Mouse (Mus musculus) stomach, embryonic 16.5 days (tissue): ENCODE measurements around the gene Ccdc169. TPM values are rescaled to one million over a fixed set of nuclear protein-coding genes. Genes with fewer than 3 reads are reported as not detected.
"Not testable (repeated sequence)": the region's sequence is repeated elsewhere in the genome, so short reads cannot be mapped to it uniquely, and the experiment has no call there.

Experiments
- ATAC-seq: fragments of 200-750 bp; cut with Nextera tagmentation; 2 replicates; pipeline ENCODE4 v1.8.0; 2017; ENCODE audit warnings: moderate number of reproducible peaks, moderate TSS enrichment; ENCODE audit not compliant: insufficient read depth, low FRiP score
- H3K27ac ChIP-seq: fragments of 300-500 bp; sonication (generic); 2 replicates; pipeline ENCODE4 v1.5.1; 2014; ENCODE audit warnings: low read length
- H3K27me3 ChIP-seq: fragments of 300-500 bp; sonication (generic); 2 replicates; pipeline ENCODE4 v1.6.1; 2014; ENCODE audit warnings: low read length, control low read depth, mixed read lengths; ENCODE audit not compliant: control insufficient read depth, insufficient read depth
- H3K36me3 ChIP-seq: fragments of 300-500 bp; sonication (generic); 2 replicates; pipeline ENCODE4 v1.6.1; 2014; ENCODE audit warnings: low read length; ENCODE audit not compliant: control insufficient read depth, insufficient read depth
- H3K4me1 ChIP-seq: fragments of 300-500 bp; sonication (generic); 2 replicates; pipeline ENCODE4 v1.6.1; 2014; ENCODE audit warnings: low read length, control low read depth, mixed read lengths; ENCODE audit not compliant: control insufficient read depth, insufficient read depth
- H3K4me2 ChIP-seq: fragments of 300-500 bp; sonication (generic); 2 replicates; pipeline ENCODE4 v1.6.1; 2014; ENCODE audit warnings: low read depth, low read length, mixed read lengths
- H3K4me3 ChIP-seq: fragments of 300-500 bp; sonication (generic); replicated peaks from 2 replicates; pipeline ENCODE4 v1.5.1; 2014; ENCODE audit warnings: mild to moderate bottlenecking, low read length
- H3K9ac ChIP-seq: fragments of 300-500 bp; sonication (generic); 2 replicates; pipeline ENCODE4 v1.6.1; 2014; ENCODE audit warnings: low read length
- H3K9me3 ChIP-seq: fragments of 300-500 bp; sonication (generic); replicated peaks from 2 replicates; pipeline ENCODE4 v1.6.1; 2016; ENCODE audit warnings: low read length, control low read depth; ENCODE audit not compliant: control insufficient read depth
- WGBS: fragments of 180-500 bp; shearing (Covaris S2); extraction: QIAGEN DNeasy Blood & Tissue Kit; methylation state at CpG from one replicate; pipeline ENCODE4 v1.1.7; 2014; 5-methylcytosine and 5-hydroxymethylcytosine counted together
- polyA plus RNA-seq: library from polyadenylated mRNA; unstranded; fragments of >200 nt; fragmentation: Nextera tagmentation; extraction: Ambion mirVana; gene quantifications from 2 replicates; pipeline ENCODE4 v1.2.1, GENCODE M21; 2015

Gene Ccdc169
- polyA plus RNA-seq, 1 experiment from 2014 or later: not detected

DNA sequence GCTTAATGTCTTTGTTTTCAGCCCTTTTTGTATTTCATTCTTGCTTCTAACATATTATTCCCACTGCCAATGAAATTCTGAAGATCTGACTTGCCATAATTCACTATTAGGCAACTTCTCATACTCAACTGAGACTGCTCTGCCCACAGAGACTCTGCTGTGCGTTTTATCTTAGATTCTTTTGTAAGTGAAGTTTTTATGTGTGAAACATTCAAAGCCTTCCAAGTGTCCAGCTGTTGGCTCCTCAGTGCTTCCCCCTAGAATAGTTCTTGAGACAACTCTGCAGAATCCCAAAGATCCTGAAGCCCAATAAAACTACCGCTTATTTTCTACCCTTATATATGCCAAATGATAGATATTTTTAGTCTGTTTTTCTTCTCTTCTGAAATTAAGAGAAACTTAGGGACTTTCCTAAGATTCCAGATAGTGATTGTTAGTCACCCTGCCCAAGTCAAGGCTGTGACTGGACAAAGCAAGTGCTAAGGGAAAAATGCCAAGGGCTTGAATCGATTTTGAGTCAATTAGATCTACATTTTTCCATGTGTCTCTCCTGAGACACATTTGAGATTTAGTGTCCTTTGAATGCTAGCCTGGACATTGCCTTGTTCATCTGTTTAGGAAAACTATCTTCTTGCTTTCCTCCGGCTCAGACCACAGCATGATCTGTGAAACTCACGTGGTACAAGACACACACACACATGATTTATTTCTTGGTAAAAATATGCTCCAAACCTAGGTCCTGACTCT, 58.6 kb downstream of the Ccdc169 start:
- WGBS: 65% methylated on average over 5 of the region's 5 CpGs
- no peaks in the 10 kb centered on the region for H3K27me3 ChIP-seq
- no peak overlapping the region for H3K27ac ChIP-seq
- no peak for ATAC-seq
- no peak overlapping the region for H3K4me3 ChIP-seq
- no peaks in the 10 kb centered on the region for H3K9me3 ChIP-seq
- H3K9ac ChIP-seq: no peak overlapping the region
- H3K4me2 ChIP-seq: no peak overlapping the region
- H3K4me1 ChIP-seq: no peaks in the 10 kb centered on the region
- H3K36me3 ChIP-seq: no peaks in the 10 kb centered on the region

DNA sequence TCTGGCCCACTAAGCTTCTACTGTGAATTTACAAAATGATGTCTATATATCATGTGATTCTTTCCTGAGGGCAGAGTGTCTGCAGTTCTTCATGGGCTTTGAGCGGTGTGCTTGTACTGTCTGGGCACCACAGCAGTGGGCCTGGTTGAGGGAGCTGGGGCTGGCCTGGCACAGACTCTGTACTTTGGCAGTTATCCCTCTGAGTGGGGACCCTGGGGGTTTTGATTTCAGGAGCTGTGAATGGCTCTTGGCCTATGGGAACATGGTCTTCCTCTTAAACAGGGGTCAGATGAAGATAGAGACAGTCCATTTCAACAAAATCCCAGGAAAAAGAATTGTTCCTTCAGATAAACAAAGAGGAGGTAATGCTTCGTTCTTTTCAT, 59.2 kb downstream of the Ccdc169 start:
- no peaks in the 10 kb centered on the region for H3K9me3 ChIP-seq
- no peak overlapping the region for H3K9ac ChIP-seq
- no peak for ATAC-seq
- 63% methylated on average over 2 of the region's 2 CpGs for WGBS
- no peaks in the 10 kb centered on the region for H3K4me1 ChIP-seq
- H3K27me3 ChIP-seq: no peaks in the 10 kb centered on the region
- no peaks in the 10 kb centered on the region for H3K36me3 ChIP-seq
- H3K27ac ChIP-seq: no peak overlapping the region
- H3K4me2 ChIP-seq: no peak overlapping the region
- no peak overlapping the region for H3K4me3 ChIP-seq

DNA sequence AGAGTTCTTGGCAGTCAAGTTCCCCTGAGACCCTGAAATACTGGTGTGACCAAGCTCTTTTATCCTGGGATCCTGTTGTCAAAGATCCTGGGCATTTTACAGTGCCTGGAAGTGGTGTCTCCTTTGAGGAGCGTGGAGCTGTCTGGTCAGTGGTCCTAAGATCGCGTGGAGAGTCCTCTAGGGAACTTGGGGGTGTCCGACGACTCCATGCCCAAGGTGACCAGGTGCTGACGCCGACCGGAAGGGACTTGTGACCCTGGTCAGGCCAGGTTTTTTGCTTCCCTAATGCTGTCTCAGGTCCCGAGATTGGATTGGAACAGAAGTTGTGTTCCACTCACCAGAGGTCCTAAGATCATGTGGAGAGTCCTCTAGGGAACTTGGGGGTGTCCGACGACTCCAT, 66.5 kb downstream of the Ccdc169 start:
- H3K4me3 ChIP-seq, H3K4me1 ChIP-seq, H3K27ac ChIP-seq, H3K9ac ChIP-seq, H3K4me2 ChIP-seq, H3K27me3 ChIP-seq, H3K36me3 ChIP-seq, ATAC-seq, H3K9me3 ChIP-seq: not testable (repeated sequence)
- 93% methylated on average over 11 of the region's 11 CpGs for WGBS

DNA sequence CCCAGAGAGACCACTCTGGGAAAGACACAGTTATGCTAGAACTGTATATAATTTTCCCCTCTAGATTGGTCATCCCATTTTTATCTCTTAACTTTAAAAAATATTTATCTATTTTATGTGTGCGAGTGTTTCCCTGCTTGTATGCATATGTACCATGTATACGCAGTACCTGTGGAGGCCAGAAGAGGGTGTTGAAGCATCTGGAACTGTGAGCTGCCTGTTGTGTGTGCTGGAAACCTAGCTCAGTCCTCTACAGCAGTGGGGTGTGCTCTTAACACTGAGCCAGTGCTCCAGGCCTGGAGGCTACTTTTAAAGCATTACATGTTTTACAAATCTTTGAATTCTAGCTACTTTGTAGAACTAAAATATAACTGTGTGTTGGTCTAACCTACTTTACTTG, 69.3 kb downstream of the Ccdc169 start:
- H3K4me3 ChIP-seq: no peak overlapping the region
- no peak overlapping the region for H3K27ac ChIP-seq
- no peak for ATAC-seq
- WGBS: 91% methylated on average over 2 of the region's 2 CpGs
- H3K27me3 ChIP-seq: no peaks in the 10 kb centered on the region
- H3K4me2 ChIP-seq: no peak overlapping the region
- no peaks in the 10 kb centered on the region for H3K36me3 ChIP-seq
- H3K9me3 ChIP-seq: 0 out of 2 replicates have a peak, but pooled peaks cover 3% of the 10 kb centered on the region
- no peaks in the 10 kb centered on the region for H3K4me1 ChIP-seq
- no peak overlapping the region for H3K9ac ChIP-seq

DNA sequence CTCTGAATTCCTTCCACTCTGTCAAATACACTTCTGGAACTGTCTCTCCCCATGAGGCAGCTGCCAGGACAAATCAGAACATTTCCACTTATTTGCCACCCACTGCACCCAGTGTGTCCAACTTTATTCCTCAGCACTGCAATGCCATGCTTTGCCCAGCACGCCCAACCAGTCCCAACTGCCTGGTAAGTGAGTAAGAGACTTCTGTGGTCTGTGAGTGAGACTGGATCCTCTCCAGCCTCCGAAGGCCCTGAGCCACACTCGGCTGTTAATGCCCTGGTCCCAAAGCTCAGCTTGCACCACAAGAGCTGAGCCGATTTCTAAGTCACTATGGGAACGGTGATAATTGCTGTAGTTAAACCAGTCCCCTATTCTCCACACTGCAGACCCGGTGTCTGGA, 70.5 kb downstream of the Ccdc169 start:
- WGBS: 70% methylated on average over 6 of the region's 6 CpGs
- no peak for ATAC-seq
- Histone ChIP-seq H3K27ac (no peak overlapping the region), H3K4me1 (no peaks in the 10 kb centered on the region), H3K27me3 (no peaks in the 10 kb centered on the region), H3K4me3 (no peak overlapping the region), H3K4me2 (no peak overlapping the region), H3K36me3 (no peaks in the 10 kb centered on the region), H3K9ac (no peak overlapping the region), H3K9me3 (0 out of 2 replicates have a peak, but pooled peaks cover 3% of the 10 kb centered on the region)

DNA sequence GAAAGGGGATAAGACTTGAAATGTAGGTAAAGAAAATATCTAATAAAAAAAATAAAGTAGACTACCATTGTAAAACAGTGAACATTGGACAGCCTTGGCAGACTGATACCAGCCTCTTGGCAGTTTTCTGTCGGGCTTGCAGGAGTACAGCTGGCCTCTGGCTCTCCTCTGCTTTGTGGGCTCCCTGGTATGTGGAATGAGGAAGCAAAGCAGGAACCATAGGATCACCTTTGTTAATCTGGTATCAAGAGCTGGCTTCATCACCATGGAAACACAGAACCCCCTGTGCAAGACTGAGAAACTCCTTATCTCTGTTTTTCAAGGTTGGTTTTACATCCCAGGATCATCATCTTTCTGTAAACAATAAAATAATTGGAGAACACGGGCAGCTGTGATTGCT, 75.1 kb downstream of the Ccdc169 start:
- Histone ChIP-seq H3K27me3 (no peaks in the 10 kb centered on the region), H3K4me2 (no peak overlapping the region), H3K4me3 (no peak overlapping the region), H3K4me1 (no peaks in the 10 kb centered on the region), H3K9ac (no peak overlapping the region), H3K27ac (no peak overlapping the region), H3K9me3 (no peaks in the 10 kb centered on the region), H3K36me3 (no peaks in the 10 kb centered on the region)
- WGBS: 17% methylated on average over 2 of the region's 2 CpGs
- no peak for ATAC-seq

DNA sequence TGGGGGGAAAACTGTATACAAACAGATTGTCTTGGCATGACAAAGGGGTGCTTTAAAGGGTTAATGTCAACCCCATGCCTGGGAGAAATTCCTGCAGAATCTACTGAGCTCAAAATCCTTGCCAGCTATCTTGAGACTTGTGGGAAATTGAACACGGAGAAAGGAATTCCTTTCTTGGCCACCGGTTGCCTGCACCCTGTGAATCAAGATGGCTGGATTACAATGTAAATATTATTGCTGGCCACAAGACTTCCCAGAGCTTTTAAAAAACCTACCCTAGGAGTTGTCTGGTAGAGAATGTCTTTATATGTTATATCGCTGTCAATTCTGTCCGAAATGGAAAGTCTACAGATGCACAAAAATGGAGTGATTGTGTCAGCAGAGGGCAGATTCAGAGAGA, 76.6 kb downstream of the Ccdc169 start:
- no peaks in the 10 kb centered on the region for H3K4me1 ChIP-seq

DNA sequence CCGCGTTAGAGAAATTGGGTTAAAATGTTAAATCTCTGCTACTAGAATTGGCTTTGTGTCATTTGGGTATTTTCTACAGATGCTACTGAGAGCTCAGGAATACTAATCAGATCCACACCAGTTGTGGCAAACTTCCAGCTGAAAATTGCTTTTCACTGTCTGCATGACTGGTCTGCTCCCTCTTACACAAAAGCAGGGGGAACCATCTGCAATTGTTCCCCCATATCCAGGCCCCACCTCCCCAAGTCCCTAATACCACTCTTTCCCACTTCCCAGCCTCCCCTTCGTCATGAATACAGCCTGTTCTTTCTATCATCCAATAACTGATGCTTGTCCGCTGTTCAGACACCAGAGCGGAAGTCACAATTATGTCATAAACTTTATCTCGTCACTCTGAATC, 77.3 kb downstream of the Ccdc169 start:
- H3K27me3 ChIP-seq: no peaks in the 10 kb centered on the region
- H3K4me2 ChIP-seq: no peak overlapping the region
- H3K9me3 ChIP-seq: no peaks in the 10 kb centered on the region
- H3K4me3 ChIP-seq: no peak overlapping the region
- H3K36me3 ChIP-seq: no peaks in the 10 kb centered on the region
- WGBS: 73% methylated on average over 6 of the region's 6 CpGs
- no peaks in the 10 kb centered on the region for H3K4me1 ChIP-seq
- H3K27ac ChIP-seq: no peak overlapping the region
- H3K9ac ChIP-seq: no peak overlapping the region
- no peak for ATAC-seq

More for the DNA sequence above, 76.6 kb downstream of the Ccdc169 start:
- Histone ChIP-seq H3K27ac (no peak overlapping the region), H3K9ac (no peak overlapping the region), H3K4me2 (no peak overlapping the region), H3K27me3 (no peaks in the 10 kb centered on the region), H3K36me3 (no peaks in the 10 kb centered on the region), H3K4me3 (no peak overlapping the region), H3K9me3 (no peaks in the 10 kb centered on the region)
- 36% methylated on average over 4 of the region's 4 CpGs for WGBS
- ATAC-seq: no peak

DNA sequence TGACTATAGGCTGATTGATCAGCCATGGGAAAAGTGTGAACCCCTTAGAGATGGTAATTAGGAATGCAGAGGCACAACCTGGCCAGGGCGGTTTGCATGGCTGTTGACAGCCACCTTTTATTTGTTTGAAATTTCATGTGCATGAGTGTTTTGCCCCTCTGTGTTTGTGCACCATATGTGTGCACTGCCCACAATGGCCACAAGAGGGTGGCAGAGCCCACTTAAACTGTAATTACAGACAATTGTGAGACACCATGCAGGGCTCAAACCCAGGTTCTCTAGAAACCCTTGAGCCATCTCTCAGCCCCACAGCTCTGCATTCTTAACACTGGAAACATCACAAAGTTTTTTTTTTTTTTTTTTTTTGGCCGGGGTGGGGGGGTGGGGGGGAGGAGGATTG, 85.4 kb downstream of the Ccdc169 start:
- 79% methylated on average over 2 of the region's 2 CpGs for WGBS
- H3K9ac ChIP-seq: no peak overlapping the region
- no peak overlapping the region for H3K4me3 ChIP-seq
- H3K4me1 ChIP-seq: no peaks in the 10 kb centered on the region
- peaks cover 4% of the 10 kb centered on the region; the same call in 1 of the 2 replicates for H3K9me3 ChIP-seq
- H3K4me2 ChIP-seq: no peak overlapping the region
- ATAC-seq: no peak
- no peaks in the 10 kb centered on the region for H3K36me3 ChIP-seq
- no peaks in the 10 kb centered on the region for H3K27me3 ChIP-seq
- no peak overlapping the region for H3K27ac ChIP-seq
